Mouse (Mus musculus): Measurements from ENCODE around the gene Myo9b.

- TF ChIP-seq CTCF (IDR thresholded peaks at IDR 0.05; ENCODE audit: low read depth): no peak
- TF ChIP-seq EP300 (optimal IDR thresholded peaks at IDR 0.05): no peak
These were observed 115.8 kb downstream of the Myo9b start for GRCm38 (mm10) chr8:71388267-71388666.
